Mouse (Mus musculus): ENCODE measurements at regions not wholly inside any gene's neighbourhood (a gene's known extent, or its start where the extent isn't known, plus 50 kb on each side); places are given as distances from the start of the nearest gene placed in this dataset.
A peak's percentile ranks its signal among the peaks of the same experiment; 100 is the strongest.

GRCm38 (mm10) chr3:70097813-70098212 is 90.4 kb downstream of the Otol1 start:
- no peak for DNase-seq (ENCODE audit: low read depth, low spot score)

DNA sequence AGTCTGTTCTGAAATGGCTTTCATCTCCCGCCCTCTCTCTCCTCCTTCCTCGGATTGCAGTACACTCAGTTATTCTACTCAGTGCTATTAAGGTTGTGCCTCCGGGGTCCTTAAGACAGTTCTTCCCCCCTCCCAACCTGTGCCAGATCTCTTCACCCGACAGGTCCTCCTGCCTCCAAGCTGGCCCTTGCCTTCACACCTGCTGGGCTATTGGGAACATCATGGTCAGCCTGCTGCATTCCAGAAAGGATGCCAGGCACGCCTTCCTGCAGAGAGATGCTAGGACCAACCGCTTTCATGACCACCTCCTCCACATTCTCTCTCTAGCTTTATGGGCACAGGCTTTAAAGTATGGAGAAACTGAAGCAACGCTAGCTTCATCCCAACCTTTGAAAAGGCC is 94.7 kb downstream of the Otol1 start:
- no peak for DNase-seq (ENCODE audit: low read depth, low spot score)

DNA sequence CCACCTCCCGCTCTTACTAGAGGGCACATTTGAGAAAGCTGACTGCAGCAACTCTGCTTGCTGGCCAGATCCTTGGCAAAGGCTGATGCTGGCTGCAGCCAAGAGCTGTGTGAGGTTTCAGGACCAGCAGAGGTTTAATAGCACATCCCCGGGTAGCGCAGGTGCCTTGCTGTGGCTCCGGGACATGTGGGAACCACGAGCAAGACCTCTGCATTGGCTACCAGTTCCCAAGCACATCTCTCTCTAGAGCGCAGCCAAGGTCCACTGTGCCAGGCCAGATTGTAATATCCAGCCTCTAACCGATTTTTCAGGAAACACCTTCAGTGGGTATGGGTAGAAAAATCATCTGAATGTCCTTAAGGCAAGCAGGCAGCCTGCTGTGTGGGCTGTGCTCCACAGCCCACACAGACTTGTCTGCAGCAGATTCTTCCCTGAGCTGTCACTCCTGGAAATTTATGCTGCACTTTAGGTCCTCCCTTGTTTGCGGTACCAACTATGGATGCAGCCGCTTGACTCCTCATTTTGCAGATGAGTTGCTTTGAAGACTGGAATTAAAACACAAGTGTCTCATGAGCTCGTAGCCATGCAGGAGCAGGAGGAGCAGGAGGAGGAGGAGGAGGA is 95.3 kb downstream of the Otol1 start:
- no peak for DNase-seq (ENCODE audit: low read depth, low spot score)

DNA sequence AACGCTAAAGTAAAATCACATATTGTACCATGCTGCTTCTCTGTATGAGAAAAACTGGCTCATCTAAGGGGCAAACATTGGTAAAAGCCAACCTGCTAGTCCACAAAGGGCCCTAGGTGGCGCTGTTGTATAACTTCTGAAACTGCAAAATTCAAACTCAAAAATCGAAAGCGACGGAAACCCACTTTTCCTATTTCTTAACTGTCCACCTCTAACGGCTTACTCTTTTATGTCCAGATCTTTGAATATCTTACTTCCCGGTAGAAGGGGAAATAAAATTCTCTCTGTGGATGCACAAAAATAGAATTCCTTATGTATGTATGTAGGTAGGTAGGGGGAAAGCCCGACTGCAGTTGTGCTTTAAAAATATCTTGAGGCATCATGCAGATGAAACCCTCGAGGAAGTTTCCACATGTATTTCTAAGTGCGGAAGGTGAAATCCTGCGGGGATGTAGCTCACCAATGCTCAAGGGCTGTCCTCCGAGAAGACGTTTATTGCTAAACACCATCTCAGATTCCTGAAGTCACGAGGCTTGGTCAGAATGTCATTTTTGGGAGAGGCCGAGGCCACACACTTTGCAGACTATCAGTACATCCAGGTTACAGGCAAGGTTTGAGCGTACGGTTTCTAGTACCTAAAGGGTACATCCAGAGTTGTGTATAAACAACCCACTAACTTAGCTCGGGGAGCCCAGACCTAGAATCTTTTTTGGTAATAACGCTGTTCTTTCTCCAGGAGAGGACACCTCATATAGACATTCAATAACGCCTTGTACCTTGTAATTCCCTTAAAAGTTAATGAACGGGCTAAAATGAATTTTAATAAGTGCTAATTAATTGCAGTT is 96.8 kb downstream of the Otol1 start:
- DNase-seq (ENCODE audit: low read depth, low spot score) = peak; percentile 21

DNA sequence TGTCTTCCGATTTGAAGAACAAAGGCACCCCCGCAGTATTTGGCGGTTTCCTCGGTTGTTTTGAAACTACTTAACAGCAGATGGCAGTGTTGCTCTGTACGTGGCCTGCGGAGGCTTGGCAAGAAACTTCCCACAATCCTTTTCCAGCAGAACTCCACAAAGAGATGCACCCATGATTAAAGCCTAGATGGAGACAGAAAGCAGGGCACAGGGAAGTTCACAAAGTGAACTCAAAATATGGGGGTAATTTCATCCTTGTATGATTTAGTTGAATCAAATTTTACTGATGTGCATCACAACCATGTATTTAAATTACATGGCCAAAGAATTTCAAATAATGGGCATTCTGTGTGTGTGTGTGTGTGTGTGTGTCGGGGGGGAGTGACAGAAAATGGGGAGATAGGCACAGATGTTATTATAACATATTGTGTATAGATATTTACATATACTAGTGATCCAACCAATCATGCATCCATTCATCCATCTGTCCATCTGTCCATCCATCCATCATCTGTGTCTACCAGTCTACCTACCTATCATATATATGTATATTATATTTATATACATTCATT is 97.5 kb downstream of the Otol1 start:
- peak; percentile 25 for DNase-seq (ENCODE audit: low read depth, low spot score)

GRCm38 (mm10) chr3:70105561-70105960 is 98.1 kb downstream of the Otol1 start:
- no peak for DNase-seq (ENCODE audit: low read depth, low spot score)

DNA sequence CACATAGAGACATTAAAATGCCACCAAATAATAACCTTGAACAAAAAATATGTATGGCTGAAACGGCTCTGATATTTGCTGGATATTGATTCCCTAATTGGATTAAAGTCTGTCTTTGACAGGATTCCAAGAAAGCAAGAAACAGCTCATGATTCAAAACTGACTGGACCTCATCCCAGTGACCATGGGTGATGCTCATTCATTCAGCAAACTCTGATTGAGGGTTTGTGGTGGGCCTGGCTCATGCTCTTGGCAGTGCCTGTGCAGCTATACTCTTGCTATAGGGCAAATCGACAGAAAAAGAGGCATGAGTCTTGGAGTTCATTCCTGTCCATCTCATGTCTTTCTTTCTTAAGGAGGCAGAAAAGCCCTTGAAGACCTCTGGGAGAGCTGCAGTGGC is 98.7 kb downstream of the Otol1 start:
- DNase-seq (ENCODE audit: low read depth, low spot score) = no peak

GRCm38 (mm10) chr3:70126212-70126611 is 118.8 kb downstream of the Otol1 start:
- DNase-seq (ENCODE audit: low read depth, low spot score) = no peak

GRCm38 (mm10) chr3:70130241-70131029 is 123.0 kb downstream of the Otol1 start:
- DNase-seq (ENCODE audit: low read depth, low spot score) = no peak

GRCm38 (mm10) chr3:70134963-70135362 is 127.5 kb downstream of the Otol1 start:
- no peak for DNase-seq (ENCODE audit: low read depth, low spot score)

DNA sequence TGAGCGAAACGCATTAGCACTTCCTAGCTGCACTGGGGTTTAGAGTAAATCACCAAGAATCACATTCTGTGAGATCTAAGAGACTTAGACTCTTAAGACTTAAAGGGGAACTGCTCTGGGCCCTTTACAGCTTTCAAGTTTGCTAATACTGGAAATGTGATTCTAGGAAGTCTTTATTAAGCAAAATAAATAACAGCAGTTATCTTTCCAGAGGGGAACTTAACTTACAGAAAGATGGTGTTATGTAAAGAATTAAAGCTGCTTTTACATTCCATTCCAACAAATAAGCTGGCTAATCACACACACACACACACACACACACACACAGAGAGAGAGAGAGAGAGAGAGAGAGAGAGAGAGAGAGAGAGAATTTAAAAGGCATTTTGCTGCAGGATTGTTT is 131.1 kb downstream of the Otol1 start:
- DNase-seq (ENCODE audit: low read depth, low spot score) = no peak

- DNase-seq (ENCODE audit: low read depth, low spot score) = no peak
Observed at GRCm38 (mm10) chr3:70138926-70139325, 131.5 kb downstream of the Otol1 start.

GRCm38 (mm10) chr3:70145728-70146127 is 138.3 kb downstream of the Otol1 start:
- no peak for DNase-seq (ENCODE audit: low read depth, low spot score)

DNA sequence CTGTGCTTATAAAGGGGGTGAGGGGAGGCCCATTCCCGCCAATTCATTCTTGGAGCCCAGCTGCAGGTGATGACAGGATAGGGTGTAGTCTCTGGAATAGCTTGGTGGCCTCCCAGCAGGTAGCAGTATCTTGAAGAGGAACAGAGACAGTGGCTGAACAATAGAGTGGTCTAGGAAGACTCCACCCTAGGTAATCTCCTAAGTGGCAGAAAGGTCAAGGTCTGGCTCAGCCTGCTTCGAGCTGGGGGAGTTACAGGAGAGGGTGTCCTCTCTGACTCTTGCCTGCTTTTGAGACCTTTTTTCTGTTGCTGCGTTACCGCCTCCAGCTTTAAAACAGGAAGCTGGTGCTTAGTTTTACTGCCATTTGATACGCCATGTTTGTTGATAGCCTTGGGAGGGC is 143.7 kb downstream of the Otol1 start:
- no peak for DNase-seq (ENCODE audit: low read depth, low spot score)

- no peak for DNase-seq (ENCODE audit: low read depth, low spot score)
Observed at GRCm38 (mm10) chr3:70160043-70160442, 152.6 kb downstream of the Otol1 start.

- DNase-seq (ENCODE audit: low read depth, low spot score) = no peak
Observed at GRCm38 (mm10) chr3:70171667-70172066, 164.3 kb downstream of the Otol1 start.

GRCm38 (mm10) chr3:70176391-70176790 is 169.0 kb downstream of the Otol1 start:
- DNase-seq (ENCODE audit: low read depth, low spot score) = no peak

- DNase-seq (ENCODE audit: low read depth, low spot score) = no peak
Observed at GRCm38 (mm10) chr3:70181611-70182010, 174.2 kb downstream of the Otol1 start.

DNA sequence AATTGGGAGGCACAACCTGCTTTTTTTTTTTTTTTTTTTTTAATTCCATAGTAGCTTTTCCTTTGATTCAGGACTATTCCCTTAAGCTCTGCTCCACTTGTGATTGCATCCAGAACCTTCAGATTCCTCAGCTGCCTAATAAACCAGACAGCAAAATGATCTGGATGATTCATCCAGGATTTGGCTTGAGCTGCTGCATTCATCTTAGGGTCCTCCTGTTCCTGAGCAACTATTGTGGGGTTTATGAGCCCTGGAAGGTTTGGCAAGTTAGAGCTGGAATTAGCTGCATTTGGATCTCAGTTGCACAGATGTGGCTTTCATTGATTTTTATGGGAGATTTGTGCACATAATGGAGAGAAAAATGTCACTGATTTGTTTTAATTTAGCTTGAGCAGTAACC is 183.3 kb downstream of the Otol1 start:
- peak; percentile 15 for DNase-seq (ENCODE audit: low read depth, low spot score)

GRCm38 (mm10) chr3:70196671-70197070 is 189.3 kb downstream of the Otol1 start:
- DNase-seq (ENCODE audit: low read depth, low spot score) = no peak

- DNase-seq (ENCODE audit: low read depth, low spot score) = no peak
Observed at GRCm38 (mm10) chr3:70198890-70199289, 191.5 kb downstream of the Otol1 start.

- DNase-seq (ENCODE audit: low read depth, low spot score) = no peak
Observed at GRCm38 (mm10) chr3:70201334-70201943, 194.0 kb downstream of the Otol1 start.
